Mouse (Mus musculus) neural tube, embryonic 14.5 days (tissue): Measurements from ENCODE around the gene Gpr55. TPM values are rescaled to one million over a fixed set of nuclear protein-coding genes. Genes with fewer than 3 reads are reported as not detected.

ENCODE experiments used
- ATAC-seq: fragments of 200-750 bp; cut with Nextera tagmentation; 2 replicates; pipeline ENCODE4 v1.8.0; 2017; ENCODE audit warnings: low read depth, mild to moderate bottlenecking, moderate TSS enrichment, moderate library complexity
- H3K27ac ChIP-seq: fragments of 300-500 bp; sonication (generic); 2 replicates; pipeline ENCODE4 v1.5.1; 2014; ENCODE audit warnings: low read depth, mild to moderate bottlenecking, control low read depth, low read length, moderate library complexity, mixed read lengths
- H3K27me3 ChIP-seq: fragments of 300-500 bp; sonication (generic); 2 replicates; pipeline ENCODE4 v1.6.1; 2014; ENCODE audit warnings: low read length; ENCODE audit not compliant: control insufficient read depth, insufficient read depth
- H3K36me3 ChIP-seq: fragments of 300-500 bp; sonication (generic); 2 replicates; pipeline ENCODE4 v1.6.1; 2014; ENCODE audit warnings: low read length, mixed read lengths; ENCODE audit not compliant: control insufficient read depth, insufficient read depth
- H3K4me1 ChIP-seq: fragments of 300-500 bp; sonication (generic); 2 replicates; pipeline ENCODE4 v1.6.1; 2014; ENCODE audit warnings: low read length; ENCODE audit not compliant: control insufficient read depth, insufficient read depth
- H3K4me2 ChIP-seq: fragments of 300-500 bp; sonication (generic); 2 replicates; pipeline ENCODE4 v1.6.1; 2014; ENCODE audit warnings: mild to moderate bottlenecking, low read depth, low read length, control low read depth
- H3K4me3 ChIP-seq: fragments of 300-500 bp; sonication (generic); 2 replicates; pipeline ENCODE4 v1.5.1; 2014; ENCODE audit warnings: low read depth, low read length, control low read depth, mixed read lengths
- H3K9ac ChIP-seq: fragments of 300-500 bp; sonication (generic); replicated peaks from 2 replicates; pipeline ENCODE4 v1.6.1; 2014; ENCODE audit warnings: low read depth, mild to moderate bottlenecking, control low read depth, low read length, mixed read lengths
- H3K9me3 ChIP-seq: fragments of 300-500 bp; sonication (generic); 2 replicates; pipeline ENCODE4 v1.6.1; 2016; ENCODE audit warnings: low read length; ENCODE audit not compliant: control insufficient read depth
- WGBS: fragments of 180-500 bp; shearing (Covaris S2); extraction: QIAGEN DNeasy Blood & Tissue Kit; methylation state at CpG from one replicate; pipeline ENCODE4 v1.1.7; 2014; 5-methylcytosine and 5-hydroxymethylcytosine counted together
- polyA plus RNA-seq: library from polyadenylated mRNA; unstranded; fragments of >200 nt; fragmentation: Nextera tagmentation; extraction: Ambion mirVana; gene quantifications from 2 replicates; pipeline ENCODE4 v1.2.1, GENCODE M21; 2014

Gpr55 gene
- polyA plus RNA-seq, 1 experiment from 2014 or later: 0.13 TPM

- Histone ChIP-seq H3K9me3 (no peaks in the 10 kb centered on the region), H3K4me1 (no peaks in the 10 kb centered on the region), H3K27ac (no peak overlapping the region), H3K27me3 (no peaks in the 10 kb centered on the region), H3K4me3 (no peak overlapping the region), H3K9ac (no peak overlapping the region), H3K4me2 (no peak overlapping the region), H3K36me3 (no peaks in the 10 kb centered on the region)
- 92% methylated on average over 8 of the region's 8 CpGs for WGBS
- ATAC-seq: no peak
These were observed 18.5 kb downstream of the Gpr55 start for GRCm38 (mm10) chr1:85942318-85942717.

GRCm38 (mm10) chr1:85937323-85937722 lies 23.5 kb downstream of the Gpr55 start:
- Histone ChIP-seq H3K36me3 (no peaks in the 10 kb centered on the region), H3K9me3 (no peaks in the 10 kb centered on the region), H3K27ac (no peak overlapping the region), H3K4me3 (no peak overlapping the region), H3K9ac (no peak overlapping the region), H3K4me2 (no peak overlapping the region), H3K27me3 (no peaks in the 10 kb centered on the region), H3K4me1 (peaks cover 13% of the 10 kb centered on the region)
- no peak for ATAC-seq
- WGBS: 77% methylated on average over 1 of the region's 1 CpGs

GRCm38 (mm10) chr1:85936265-85936664 lies 24.5 kb downstream of the Gpr55 start:
- 76% methylated on average over 6 of the region's 6 CpGs for WGBS
- no peak overlapping the region for H3K27ac ChIP-seq

GRCm38 (mm10) chr1:85935148-85935852 lies 25.5 kb downstream of the Gpr55 start:
- H3K4me3 ChIP-seq: no peak overlapping the region
- H3K9me3 ChIP-seq: no peaks in the 10 kb centered on the region
- no peaks in the 10 kb centered on the region for H3K27me3 ChIP-seq
- WGBS: 60% methylated on average over 8 of the region's 8 CpGs
- no peak overlapping the region for H3K9ac ChIP-seq
- no peak for ATAC-seq
- no peaks in the 10 kb centered on the region for H3K36me3 ChIP-seq
- no peak overlapping the region for H3K4me2 ChIP-seq
- H3K27ac ChIP-seq: no peak overlapping the region
- H3K4me1 ChIP-seq: peaks cover 13% of the 10 kb centered on the region

More at GRCm38 (mm10) chr1:85936265-85936664, 24.5 kb downstream of the Gpr55 start:
- H3K9me3 ChIP-seq: no peaks in the 10 kb centered on the region
- no peak overlapping the region for H3K9ac ChIP-seq
- peaks cover 13% of the 10 kb centered on the region for H3K4me1 ChIP-seq
- ATAC-seq: no peak
- H3K27me3 ChIP-seq: no peaks in the 10 kb centered on the region
- no peaks in the 10 kb centered on the region for H3K36me3 ChIP-seq
- H3K4me3 ChIP-seq: no peak overlapping the region
- H3K4me2 ChIP-seq: no peak overlapping the region

- no peak overlapping the region for H3K9ac ChIP-seq
- H3K4me2 ChIP-seq: no peak overlapping the region
- no peak overlapping the region for H3K4me3 ChIP-seq
- 3% methylated on average over 7 of the region's 7 CpGs for WGBS
- H3K9me3 ChIP-seq: no peaks in the 10 kb centered on the region
- H3K4me1 ChIP-seq: peaks cover 13% of the 10 kb centered on the region
- no peaks in the 10 kb centered on the region for H3K36me3 ChIP-seq
- no peaks in the 10 kb centered on the region for H3K27me3 ChIP-seq
- H3K27ac ChIP-seq: no peak overlapping the region; the same call in 1 of the 2 replicates
- 0 out of 2 replicates have a peak, but pooled peaks have one; percentile 15 for ATAC-seq
These were observed 26.2 kb downstream of the Gpr55 start for GRCm38 (mm10) chr1:85934560-85934959.

- H3K9ac ChIP-seq: peak overlapping the region; percentile 33; the same call in 1 of the 2 replicates
- H3K4me1 ChIP-seq: peaks cover 13% of the 10 kb centered on the region
- H3K27me3 ChIP-seq: no peaks in the 10 kb centered on the region
- H3K4me3 ChIP-seq: no peak overlapping the region
- no peaks in the 10 kb centered on the region for H3K36me3 ChIP-seq
- peak overlapping the region; percentile 24 for H3K4me2 ChIP-seq
- 5% methylated on average over 11 of the region's 11 CpGs for WGBS
- ATAC-seq: peak; percentile 71
- H3K9me3 ChIP-seq: no peaks in the 10 kb centered on the region
- peak overlapping the region; percentile 45; the same call in 1 of the 2 replicates for H3K27ac ChIP-seq
These were observed 27.0 kb downstream of the Gpr55 start for GRCm38 (mm10) chr1:85933631-85934465.

GRCm38 (mm10) chr1:85933226-85933625 lies 27.6 kb downstream of the Gpr55 start:
- H3K27me3 ChIP-seq: no peaks in the 10 kb centered on the region

GRCm38 (mm10) chr1:85931170-85931569 lies 29.6 kb downstream of the Gpr55 start:
- no peak for ATAC-seq
- no peak overlapping the region for H3K4me3 ChIP-seq
- no peaks in the 10 kb centered on the region for H3K27me3 ChIP-seq
- no peak overlapping the region for H3K9ac ChIP-seq
- 83% methylated on average over 5 of the region's 5 CpGs for whole genome bisulfite sequencing
- peaks cover 18% of the 10 kb centered on the region for H3K4me1 ChIP-seq
- no peaks in the 10 kb centered on the region for H3K9me3 ChIP-seq
- no peaks in the 10 kb centered on the region for H3K36me3 ChIP-seq
- no peak overlapping the region for H3K27ac ChIP-seq
- H3K4me2 ChIP-seq: no peak overlapping the region

More at GRCm38 (mm10) chr1:85933226-85933625, 27.6 kb downstream of the Gpr55 start:
- peak; percentile 9; the same call in 1 of the 2 replicates for ATAC-seq
- H3K36me3 ChIP-seq: no peaks in the 10 kb centered on the region
- WGBS: 7% methylated on average over 7 of the region's 7 CpGs
- H3K27ac ChIP-seq: peak overlapping the region; percentile 45; the same call in 1 of the 2 replicates
- no peak overlapping the region; the same call in 1 of the 2 replicates for H3K4me2 ChIP-seq
- H3K9ac ChIP-seq: no peak overlapping the region
- H3K4me3 ChIP-seq: no peak overlapping the region
- peaks cover 13% of the 10 kb centered on the region for H3K4me1 ChIP-seq
- H3K9me3 ChIP-seq: no peaks in the 10 kb centered on the region

GRCm38 (mm10) chr1:85929406-85929805 lies 31.4 kb downstream of the Gpr55 start:
- Histone ChIP-seq H3K27ac (no peak overlapping the region), H3K9ac (no peak overlapping the region), H3K36me3 (no peaks in the 10 kb centered on the region), H3K4me2 (no peak overlapping the region), H3K4me1 (peaks cover 18% of the 10 kb centered on the region), H3K9me3 (no peaks in the 10 kb centered on the region), H3K27me3 (no peaks in the 10 kb centered on the region), H3K4me3 (no peak overlapping the region)
- no peak for ATAC-seq
- WGBS: 91% methylated on average over 6 of the region's 6 CpGs
